Mouse (Mus musculus): ENCODE measurements around the gene Ubtd1.

Ubtd1 gene

DNA sequence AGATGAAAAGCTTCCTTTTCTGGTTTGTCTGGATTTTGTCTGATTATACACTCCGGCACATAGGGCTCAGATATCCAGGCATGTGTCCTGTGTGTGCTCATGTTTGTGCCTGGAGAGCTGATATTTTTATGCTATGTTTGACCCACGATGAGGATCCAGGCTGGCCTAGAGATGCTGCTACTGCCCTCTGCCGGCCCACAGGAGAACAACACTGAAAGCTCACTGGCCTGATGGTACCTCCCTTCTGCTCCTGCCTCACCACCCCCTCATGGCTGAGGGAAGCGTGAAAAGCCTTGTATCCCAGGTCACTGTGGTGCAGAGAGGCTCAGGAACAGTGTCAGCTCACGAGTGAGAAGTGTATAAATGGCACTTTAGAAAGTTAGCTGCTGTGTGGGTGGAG, 44.6 kb downstream of the Ubtd1 start:
- DNase-seq, result peak; percentile 89 to 93

DNA sequence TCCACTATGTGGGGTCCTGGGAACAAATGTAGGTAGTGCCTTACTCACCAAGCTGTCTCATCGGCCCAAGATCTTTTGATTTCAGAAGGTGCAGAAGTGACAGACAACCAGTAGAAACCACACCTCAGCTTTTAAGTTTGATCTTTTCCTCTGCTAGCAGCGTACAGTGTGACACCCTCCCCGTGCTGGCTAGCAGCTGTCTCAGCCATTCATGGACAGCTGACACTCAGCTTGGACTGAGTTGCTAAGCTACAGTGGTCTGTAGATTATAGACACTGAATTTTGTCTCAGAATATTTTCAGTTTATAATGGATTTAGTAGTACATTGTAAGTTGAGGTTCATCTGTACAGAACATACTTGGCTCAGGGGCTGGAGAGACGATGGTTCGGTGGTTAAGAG, 49.5 kb downstream of the Ubtd1 start:
- no peak for DNase-seq

DNA sequence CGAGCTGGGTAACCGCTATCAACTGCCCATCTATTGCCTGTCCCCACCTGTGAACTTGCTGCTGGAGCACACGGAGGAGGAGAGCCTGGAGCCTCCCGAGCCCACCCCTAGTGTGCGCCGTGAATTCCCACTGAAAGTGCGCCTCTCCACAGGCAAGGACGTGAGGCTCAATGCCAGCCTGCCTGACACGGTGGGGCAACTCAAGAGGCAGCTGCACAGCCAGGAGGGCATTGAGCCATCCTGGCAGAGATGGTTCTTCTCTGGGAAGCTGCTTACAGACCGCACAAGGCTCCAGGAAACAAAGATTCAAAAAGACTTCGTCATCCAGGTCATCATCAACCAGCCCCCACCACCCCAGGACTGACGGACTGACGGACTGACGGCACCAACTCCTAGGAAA, 52.0 kb downstream of the Ubtd1 start:
- peak in 1 of 2 experiments; percentile 35 for DNase-seq

DNA sequence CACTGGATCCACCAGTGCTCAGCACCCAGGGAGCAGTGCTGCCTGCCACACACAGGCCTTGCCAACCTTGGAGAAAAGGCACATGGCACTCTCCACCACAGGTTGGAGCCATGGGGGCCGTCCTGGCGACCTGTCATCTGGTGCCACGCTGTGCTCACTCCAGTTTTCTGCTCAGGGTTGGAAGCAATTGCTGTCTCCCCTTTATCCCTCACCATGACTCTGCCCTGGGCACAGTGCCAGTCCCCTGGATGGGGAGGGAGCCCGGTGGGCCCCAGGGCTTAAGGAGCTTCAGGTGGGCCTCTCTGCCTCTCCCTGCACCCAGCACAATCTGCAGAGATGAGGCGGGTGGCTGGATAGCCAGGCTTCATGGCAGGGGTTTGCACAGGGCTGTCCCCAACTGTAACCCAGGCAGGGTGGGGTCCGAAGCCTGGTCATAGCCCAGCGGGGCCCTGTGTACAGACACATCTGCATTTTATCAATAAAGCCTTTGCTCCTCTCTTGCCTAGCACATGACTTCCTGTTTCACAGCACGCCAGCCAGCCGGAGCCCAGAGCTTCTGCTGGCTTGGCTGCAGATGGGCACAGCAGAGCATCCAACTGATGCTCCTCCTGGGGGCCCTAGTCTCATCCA, 52.7 kb downstream of the Ubtd1 start:
- DNase-seq, result peak in 1 of 2 experiments; percentile 47

DNA sequence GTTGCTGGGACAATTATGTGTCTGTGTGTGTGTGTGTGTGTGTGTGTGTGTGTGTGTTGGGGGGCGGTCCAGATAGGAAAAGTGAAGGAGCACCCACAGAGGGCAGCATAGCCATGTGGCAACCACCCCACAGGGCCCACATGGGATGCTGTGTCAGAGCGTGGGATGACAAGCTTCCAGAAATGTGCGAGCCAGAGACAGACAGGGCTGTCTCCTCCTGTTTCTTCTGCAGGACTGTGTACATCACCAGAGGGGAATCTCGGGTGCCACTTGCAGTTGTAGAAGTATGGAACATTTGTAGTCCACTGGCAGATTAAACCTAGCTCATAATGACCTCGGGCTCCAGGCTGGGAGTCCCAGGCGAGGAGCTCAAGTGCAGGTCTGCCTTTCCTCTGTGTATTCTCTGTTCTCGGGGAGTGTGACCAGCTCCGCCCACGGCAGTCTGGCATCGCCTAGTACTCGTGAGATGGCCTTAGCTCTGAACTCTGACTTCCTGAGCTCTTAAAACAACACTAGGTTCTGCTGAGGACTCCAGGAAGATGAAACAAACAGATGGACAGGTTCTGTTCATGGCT, 53.4 kb downstream of the Ubtd1 start:
- no peak for DNase-seq

DNA sequence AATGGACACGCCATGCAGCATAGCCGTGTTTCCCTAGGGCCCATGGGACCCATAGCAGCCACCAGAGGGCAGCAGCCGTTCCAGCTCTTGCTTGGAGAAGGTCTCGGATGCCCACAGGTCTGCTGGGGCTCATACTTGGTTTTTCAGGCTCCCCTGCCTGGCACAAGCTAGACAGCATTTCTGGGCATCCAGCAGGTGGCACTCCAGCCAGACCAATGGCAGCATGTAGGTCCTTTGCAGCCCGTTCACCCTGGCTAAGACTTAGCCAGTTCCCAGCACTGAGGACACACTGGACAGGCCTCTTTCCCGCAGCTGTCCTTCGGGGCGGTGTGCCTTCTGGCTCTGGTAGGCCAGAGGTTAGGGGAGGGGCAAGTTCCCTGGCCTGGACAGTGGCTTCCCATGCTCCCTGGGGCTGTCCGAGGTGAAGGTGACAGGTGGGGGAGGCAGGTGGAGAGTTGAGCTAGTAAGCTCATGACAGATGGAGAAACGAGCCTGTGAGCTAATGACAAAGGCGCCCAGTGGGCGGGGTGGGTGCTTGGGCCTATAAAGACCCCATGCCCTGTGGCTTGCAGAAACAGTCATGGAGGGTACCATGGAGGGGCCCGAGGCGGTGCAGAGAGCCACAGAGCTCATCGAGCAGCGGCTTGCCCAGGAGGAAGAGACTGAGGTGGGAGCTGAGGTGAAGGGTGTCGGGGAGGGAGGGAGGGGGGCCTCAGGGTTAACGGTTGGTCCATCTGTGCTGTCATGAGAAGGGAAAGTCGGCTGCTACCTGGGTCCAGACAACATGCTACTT, 54.1 kb downstream of the Ubtd1 start, which contains the start of gene Ankrd2:
Ankrd2 (plus strand) TSS at position 545 of the 793 bp plus-strand sequence.
- peak; percentile 88 to 93 for DNase-seq

DNA sequence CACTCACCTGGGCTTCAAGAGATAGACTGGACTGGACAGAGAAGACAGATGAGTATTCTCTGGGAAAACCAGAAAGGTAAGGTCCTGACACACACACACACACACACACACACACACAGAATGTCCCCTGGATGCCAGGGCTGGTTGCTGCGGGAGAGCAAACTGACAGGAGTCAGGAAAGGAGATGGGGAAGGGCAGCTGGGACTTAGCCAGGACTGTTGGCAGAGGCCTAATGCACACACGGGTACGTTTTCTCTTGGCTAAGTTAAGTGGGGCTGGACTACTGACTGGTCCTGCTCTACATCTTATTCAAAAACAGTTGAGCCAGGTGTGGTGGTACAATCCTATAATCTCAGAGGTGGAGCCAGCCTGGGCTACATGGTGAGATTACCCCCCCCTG, 54.8 kb downstream of the Ubtd1 start:
- no peak for DNase-seq

DNA sequence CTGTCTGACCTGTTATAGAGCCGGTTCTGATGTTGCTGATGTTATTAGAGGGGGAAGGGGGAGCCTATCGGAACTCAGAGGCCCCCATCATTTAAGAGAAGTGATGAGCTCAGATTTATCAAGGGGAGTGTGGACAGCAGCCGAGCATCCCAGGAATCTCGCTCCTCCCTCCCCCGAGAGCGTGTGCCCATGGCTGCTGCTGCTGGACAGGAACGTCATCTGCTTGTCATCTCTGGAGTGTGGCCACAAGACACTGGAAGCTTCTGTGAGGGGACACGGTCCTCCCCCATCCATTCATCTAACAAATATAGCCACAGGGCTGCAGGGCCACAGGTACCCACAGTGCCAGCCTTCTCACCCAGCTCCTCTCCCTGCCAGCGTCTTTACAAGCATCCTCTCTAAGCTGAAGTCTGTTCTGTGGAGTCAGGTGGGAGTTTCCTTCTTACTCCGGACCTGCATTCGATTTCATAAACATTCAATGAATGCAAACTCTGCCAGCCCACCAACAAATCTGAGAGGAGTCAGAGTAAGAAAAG, 55.7 kb downstream of the Ubtd1 start:
- no peak for DNase-seq

DNA sequence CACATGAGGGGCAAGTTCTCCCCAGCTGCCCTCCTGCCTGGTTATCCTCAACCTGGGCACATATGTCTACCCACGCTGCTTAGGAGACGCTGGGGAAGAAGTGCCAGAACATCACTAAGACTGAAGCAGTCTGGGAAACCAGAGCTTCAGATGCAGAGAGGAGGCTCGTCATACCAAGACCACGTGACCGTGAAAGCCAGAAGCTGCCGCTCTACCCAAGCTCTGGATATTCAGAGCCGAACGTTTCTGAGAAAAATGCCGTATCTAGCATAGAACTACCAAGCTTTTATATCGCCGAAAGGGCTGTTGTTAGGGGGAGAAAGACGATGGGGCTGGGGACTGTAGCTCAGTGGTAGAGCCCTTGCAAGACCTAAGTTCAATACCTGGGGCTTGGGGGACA, 56.7 kb downstream of the Ubtd1 start:
- no peak for DNase-seq

DNA sequence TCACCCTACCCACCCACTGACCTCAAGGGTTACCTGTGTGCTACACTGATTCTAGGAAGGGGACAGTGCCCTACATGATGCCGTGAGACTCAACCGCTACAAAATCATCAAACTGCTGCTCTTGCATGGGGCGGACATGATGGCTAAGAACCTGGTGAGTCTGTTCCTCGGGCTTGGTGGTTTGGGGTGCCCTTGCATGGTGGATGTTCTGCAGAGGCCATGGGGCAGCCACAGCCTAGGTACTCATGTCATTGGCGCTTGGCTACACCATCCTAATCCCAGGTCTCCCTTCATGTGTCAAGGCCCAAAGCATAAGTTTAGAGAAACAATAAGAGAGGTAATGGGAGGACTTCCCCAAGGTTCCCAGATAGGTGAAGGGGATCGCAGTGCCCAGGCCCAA, 62.4 kb downstream of the Ubtd1 start:
- no peak for DNase-seq

DNA sequence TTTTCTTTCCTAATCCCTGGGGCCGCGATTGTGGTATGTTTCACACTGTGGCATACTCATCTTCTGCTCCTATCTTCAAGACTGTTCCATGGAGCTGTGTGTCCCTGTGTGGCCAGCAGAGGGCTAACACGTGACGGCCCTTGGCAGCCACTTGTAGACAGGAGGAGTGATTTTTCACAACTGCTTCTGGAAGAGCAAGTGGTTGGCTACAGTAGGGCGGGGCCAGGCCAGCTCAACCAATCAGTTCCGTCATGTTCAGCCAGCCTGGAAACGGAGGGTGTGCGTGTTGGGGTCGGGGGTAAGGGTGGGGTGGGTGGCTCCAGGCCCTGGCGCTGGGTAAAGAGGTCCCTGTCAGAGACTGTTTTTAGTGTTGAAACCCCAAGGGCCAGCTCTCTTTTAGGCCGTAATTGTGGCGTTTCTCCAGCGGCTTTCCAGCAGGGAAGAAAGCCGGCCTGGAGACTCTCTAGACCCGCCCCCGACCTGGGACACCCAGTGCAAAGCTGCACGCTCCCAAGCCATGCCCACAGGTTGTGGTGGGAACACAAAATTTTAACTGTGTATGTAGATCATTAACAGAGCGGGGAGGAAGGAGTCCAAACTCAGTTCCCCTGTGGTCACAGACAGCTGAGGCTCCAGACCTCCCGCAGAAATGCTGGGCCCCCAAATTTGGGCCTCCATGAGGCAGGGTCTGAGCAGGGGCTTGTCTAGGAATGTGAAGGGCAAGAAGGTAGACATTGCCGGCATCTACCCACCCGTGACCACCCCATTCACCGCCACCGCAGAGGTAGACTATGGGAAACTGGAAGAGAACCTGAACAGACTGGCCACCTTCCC, 63.9 kb downstream of the Ubtd1 start, which contains the start of gene Hoga1:
Hoga1 (plus strand) TSS at position 342 of the 834 bp plus-strand sequence.
- DNase-seq, result peak; percentile 53 to 57

DNA sequence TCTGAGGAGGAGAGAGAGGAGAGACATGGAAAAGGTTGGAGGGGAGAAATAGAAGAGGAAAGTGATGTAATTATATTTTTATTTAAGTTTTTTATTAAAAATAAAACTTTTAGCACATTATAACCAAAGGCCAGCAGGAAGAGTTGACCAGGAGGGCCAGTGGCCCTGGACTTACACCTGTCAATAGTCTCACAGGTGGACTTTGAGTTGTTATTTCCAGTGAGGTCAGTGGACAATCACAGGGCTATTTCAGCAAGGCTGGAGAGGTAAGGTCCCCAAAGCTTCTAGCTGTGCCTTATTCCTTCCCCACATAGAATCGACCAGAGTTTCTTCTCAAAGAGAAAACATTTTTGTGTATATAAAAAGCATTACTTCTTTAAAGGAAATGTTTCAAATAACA, 68.7 kb downstream of the Ubtd1 start:
- no peak for DNase-seq

DNA sequence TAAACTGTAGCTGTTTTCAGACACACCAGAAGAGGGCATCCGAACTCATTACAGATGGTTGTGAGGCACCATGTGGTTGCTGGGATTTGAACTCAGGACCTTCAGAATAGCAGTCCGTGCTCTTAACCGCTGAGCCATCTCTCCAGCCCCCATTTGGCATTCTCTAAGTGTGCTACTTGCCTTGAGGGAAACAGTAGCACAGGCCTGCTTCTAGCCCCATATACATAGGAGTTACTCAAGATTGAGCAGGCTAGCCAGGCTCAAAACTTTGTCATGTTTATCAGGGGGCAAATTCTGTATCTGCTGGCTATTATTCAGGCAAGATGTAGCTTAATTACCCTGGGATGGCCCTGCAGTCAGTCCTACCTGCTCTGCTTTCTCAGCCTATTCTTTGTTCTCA, 69.8 kb downstream of the Ubtd1 start:
- DNase-seq, result no peak

DNA sequence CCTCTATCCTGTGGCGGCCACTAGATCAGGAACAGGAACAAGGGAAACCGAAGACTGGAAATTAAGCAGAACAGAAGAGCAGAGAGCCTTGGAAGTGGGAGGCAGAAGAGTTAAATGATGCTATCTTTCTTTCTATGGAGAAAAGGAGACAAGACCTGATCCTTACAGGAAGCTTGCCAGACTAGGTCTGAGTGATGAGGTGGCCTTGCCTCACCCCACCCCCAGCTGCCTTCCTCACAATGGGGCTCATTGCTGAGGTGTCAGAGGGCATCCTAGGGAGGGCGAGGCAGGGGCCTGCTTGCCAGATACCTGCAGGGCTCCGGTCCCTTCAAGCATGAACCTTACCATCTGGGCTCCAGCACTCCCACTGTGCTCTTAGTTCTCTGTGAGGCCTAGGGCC, 70.4 kb downstream of the Ubtd1 start, which contains the start of gene 4933411K16Rik:
4933411K16Rik (plus strand) TSS at position 301 of the 400 bp plus-strand sequence.
- DNase-seq, result no peak

DNA sequence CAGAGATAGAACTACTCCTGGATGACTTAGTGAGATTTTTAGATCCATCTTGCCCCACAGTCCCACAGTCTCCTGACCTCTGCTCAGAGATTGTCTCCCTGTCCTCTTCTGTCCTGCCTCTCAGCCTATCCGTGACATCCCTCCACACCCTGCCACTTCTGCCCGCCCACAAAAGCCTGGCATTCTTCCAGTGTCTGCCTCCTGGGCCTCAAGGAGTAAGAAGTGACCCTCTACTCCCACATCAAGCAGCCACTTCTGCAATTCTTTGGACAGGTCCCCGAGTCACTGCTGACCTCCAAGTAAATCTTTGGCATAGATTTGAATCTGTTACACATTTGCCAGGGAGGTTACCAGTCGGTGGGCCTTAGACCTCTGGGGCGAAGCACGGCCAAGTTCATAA, 72.7 kb downstream of the Ubtd1 start:
- DNase-seq, result no peak

DNA sequence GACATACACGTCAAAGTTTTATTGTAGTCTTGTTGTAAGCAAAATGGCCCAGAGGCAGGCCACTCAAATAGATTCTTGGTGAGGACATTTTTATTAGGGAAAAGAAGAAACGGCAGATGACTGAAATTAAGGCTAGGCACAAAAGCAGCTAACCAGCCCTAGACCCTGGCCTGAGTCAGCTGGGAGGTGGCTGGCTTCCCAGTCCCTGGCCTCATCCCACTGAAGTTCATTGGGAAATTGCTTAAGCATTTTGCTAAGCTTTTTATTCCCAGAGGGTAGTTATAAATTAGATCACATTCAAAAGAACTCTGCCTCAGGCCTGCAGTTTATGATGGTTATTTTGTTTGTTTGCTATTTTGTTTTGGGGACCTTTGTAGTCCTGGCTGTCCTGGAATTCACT, 74.3 kb downstream of the Ubtd1 start:
- no peak for DNase-seq

DNA sequence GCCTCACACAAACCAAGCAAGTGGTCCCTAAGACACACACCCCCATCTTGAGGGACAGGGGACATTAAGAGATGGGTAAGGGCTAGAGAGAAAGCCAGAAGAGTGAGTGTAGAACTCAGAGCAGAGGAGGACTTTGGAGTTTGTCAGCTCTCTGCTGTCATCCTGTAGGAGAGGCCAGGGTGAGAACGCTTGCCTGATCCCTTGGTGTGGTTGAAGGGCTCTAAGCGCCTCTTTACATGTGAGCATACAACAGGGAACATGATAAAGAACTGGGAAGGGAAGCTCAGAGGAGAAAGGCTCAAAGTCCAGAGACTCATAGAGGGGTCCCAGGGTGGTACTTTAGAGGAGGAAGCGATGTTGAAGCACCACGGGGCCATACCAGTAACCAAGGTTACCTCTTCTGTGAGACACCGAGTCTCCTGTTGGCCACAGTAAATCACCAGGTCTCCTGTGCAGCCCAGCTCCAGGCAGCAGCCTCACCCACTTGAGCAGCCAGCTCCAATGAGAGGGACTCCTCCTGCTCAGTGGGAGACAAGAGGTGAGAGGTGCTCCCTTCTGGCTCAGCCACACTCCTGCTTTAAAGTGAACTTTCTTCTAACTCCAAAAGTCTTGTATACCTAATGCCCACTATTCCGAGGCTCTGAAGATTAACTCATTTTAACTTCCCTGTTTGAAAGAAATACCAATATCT, 75.3 kb downstream of the Ubtd1 start:
- no peak for DNase-seq

DNA sequence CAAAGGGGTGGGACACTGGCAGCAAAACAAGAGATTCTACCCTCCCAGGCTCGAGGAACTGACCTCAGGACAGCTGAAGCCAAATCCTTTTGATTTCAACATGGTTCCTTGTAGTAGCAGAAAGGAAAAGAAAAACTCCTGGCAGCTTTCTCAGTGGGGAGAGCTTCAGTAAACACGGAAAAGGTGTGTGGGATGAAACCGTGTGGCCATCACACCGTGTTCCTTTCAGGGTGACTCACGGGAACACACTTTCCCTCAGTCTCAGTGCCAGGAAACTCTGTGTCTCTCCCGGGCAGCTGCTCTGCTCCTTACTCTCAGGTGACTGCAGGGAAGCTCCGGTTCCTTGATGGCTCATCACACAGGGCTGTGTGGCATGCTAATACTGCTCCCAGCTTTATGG, 76.9 kb downstream of the Ubtd1 start:
- no peak for DNase-seq

DNA sequence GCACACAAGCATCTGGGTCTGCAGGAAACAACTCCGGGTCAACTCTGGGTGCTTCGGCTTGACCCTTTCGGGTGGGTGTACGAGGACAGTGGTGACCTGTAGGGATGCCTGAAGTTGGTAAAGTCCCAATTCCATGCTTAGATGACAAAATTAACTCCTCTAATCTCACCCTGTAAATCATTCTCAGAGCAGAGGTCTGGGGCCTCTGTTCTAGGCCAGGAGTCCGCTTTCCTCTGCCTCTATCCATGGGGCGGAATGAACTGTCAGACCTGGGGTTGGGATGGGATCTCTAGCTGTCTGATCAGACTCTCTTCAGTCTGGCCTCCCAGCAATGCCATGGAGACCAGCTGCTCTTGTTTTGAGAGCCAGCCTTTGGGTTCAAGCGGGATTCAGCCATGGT, 79.9 kb downstream of the Ubtd1 start:
- DNase-seq, result no peak

DNA sequence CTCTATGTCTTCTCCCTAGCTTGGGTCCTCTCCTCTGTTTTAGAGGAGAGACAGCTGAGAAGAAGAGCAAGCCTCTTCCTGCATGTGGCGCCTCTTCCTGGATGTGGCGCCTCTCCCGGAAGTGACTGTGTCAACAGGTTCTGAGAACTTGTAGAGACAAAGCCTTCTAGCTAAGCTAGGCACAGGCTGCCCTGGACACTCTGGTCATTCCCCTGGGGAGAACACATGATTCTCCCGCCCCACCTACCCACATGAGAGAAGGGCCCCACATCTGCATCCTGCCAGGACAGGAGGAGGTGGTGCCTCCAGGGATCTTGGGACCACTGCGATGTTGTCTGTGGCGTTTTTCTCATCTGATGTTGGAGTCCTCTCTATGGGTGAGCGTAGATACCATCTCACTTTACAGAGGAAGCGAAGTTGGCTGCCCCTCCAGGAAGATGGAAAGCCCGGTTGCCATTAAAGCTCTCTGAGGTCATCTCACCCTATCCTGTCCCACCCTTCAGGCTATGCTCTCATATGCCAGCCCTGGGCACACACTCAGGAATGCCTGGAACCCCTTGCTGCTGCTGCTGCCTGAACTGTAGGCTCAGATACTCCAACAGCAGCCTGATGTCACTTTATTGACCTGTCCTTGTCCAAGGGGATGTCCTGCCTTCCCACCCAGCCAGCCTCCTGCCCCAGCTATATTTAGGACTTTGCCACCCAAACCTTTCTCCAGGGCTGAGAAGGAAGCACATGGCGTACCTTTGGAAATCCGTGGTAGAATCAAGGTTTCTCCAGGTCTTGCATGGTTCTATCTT, 87.1 kb downstream of the Ubtd1 start:
- no peak for DNase-seq

DNA sequence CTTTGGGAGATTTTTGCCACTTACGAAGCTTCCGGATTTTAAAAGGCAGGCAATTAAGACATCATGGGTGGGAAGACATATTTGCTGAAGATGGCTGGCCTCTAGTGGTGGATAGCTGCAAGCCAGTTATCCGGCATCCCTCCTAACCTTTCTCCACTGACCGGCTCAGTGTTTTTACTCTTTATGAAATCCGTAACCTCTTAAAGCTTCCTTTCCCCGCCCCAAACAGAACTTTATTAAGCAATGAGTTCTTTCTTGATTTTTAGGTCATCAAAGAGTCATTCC, 87.6 kb downstream of the Ubtd1 start:
- DNase-seq, result peak; percentile 33 to 40

DNA sequence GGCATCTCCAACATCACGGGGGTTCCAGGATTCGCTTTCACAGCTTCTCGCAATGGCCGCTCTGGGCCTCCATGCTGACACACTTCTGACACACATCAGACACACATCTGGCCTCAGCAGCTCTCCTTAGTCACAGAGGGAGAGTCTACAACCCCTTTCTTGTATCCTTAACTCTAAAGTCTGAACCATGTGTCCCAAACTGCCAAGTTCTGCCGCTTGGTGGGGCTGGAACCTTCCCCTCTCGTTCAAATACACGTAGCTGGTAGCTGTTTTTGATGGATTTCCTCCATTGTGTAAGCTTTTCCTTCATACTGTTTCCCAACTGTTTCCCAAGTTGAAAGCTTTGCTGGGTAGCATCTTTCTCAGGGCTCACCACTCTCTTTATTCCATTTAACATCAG, 89.7 kb downstream of the Ubtd1 start:
- no peak for DNase-seq

Data from cerebellum, adult 18-20 months (tissue).